Mouse (Mus musculus) CD8-positive naive resting alpha-beta T cell, adult 2 months (primary cell): ENCODE data around the gene Nat9.

ENCODE experiments used
- DNase-seq, 2 experiments: peaks; one replicate each; pipeline ENCODE4 v3.0.0; 2022; ENCODE audit warnings: low read depth in 2 of 2, low spot score in 2 of 2

Gene Nat9

DNA sequence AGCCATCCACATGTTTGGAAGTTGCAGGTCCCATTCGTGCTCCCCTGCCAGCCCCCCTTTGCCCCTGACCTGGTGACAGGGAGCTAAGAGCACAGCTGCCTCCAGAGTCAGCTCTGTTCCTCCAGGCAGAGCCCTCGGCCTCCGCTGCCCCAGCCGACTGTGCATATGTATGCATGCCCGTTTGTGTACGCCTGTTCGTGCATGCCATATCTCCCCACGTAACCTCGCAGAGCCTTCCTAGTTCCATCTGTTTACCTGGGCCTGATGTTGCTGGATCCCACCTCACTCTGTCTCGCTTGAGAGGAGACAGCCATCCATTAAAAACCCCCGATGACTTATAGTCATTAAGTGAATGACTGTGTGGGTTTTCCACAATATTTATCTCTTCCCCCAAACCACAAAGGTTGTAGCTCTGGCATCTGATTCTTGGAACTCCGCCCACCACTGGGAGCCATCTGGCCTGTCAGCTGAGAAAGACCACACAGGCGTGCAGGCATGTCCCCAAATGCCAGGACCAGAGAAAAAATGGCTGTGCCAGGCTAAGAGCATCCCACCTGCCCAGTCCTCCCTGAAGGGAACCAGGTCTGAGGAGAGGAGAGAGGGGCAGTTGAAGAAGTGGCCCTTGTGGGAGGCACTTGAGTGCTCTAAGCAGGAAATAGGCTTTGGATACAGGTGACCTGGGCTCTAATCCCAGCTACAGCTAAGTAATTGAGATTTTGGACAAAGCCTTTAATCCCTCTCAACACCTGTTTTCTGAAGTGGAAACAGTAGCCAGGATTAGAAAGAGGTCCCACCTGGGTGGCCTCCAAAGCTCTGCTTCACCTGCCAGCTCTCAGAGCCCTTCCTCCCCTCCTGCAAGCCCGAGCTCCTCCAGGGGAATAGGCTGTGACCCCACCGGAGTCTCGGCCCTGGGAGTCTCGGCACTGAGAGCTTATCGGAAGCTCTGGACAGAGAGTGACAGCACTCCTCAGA, 30.1 kb upstream of the Nat9 start:
- no peak for DNase-seq

DNA sequence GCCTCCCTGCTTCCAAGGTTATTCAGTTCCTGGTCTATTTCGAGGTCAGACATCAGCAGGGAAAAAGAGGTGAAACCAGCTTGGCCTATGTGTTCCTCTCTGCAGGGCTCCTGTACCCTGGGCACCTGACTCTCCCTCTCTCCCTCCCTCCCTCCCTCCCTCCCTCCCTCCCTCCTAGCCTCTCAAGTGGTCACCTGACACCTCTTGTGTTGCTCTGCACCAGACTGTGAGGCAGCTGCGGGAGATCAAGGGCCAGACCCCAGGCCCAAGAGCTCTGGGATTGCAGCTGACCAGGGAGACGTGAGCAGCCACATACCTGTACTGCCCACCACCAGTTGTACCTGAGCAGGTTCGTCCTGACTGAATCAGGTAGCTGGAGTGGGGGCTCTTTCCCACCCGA, 27.5 kb upstream of the Nat9 start:
- DNase-seq, result no peak

GRCm38 (mm10) chr11:115212116-115212515, 24.5 kb upstream of the Nat9 start:
- DNase-seq, result no peak

GRCm38 (mm10) chr11:115209958-115210357, 22.3 kb upstream of the Nat9 start:
- no peak for DNase-seq

GRCm38 (mm10) chr11:115208776-115209732, 21.4 kb upstream of the Nat9 start:
- no peak for DNase-seq

DNA sequence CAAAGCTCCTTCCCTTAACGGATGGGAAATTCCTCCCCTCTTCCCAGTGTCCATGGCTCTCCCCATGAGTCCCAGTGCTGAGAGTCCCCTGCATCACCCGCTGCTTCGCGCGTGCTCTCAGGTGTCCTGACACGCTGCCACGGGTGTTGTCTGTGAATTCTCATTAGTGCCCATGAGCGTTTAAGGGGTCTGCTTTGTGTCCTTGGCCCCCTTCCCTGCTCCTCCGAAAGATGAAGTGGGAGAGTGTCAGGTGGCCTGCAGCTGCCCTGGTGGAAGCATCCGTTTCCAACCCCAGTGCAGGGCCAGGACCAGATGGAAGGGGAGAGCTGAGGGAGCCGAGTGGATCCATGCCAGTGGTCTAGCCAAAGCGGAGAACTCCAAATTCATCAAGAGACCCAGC, 20.5 kb upstream of the Nat9 start:
- DNase-seq, result no peak

DNA sequence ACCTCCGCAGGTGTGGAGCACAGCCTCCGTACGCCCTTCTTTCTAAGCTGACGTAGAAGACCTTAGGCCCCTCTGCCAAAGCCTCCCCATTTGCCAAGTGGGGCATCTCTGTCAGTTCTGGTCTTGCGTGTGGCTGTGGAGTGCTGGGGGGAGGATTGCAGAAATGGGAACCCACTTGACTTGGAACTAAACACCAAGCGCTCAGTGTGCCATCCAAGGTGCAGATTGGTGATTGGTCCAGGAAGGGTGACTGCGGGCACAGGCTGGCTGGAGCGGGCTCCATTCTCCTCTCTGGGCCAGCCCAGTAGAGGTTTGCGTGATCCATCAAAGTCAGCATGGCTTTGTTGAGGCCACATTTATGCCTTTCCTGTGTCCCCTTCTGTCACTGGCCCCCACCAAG, 15.1 kb upstream of the Nat9 start:
- no peak for DNase-seq

DNA sequence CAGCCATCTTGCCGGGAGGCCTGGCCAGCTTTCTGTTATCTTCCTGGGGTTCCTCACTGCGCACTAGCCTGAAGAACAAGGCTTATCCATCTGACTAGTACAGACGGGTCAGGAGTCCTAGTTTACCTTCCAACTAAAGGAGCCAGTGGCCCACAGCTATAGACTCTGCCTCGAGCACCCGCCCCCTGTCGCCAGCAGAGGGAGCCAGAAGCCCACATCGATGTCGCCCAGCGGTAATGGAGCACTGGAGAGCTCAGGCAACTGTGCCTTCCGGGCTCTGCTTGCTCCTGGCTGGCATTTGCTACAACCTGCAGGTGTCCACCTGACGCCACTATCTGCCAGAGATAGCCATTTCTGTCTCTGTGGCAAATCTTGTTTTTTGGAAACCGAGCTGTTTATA, 14.7 kb upstream of the Nat9 start:
- peak; percentile 73 to 79 for DNase-seq

GRCm38 (mm10) chr11:115200520-115200919, 12.9 kb upstream of the Nat9 start:
- DNase-seq, result no peak

- DNase-seq, result peak; percentile 29 to 33
Measured at GRCm38 (mm10) chr11:115198932-115199384, 11.3 kb upstream of the Nat9 start.

- no peak for DNase-seq
Measured at GRCm38 (mm10) chr11:115197558-115197957, 9.9 kb upstream of the Nat9 start.

GRCm38 (mm10) chr11:115195933-115196332, 8.3 kb upstream of the Nat9 start:
- DNase-seq, result no peak

DNA sequence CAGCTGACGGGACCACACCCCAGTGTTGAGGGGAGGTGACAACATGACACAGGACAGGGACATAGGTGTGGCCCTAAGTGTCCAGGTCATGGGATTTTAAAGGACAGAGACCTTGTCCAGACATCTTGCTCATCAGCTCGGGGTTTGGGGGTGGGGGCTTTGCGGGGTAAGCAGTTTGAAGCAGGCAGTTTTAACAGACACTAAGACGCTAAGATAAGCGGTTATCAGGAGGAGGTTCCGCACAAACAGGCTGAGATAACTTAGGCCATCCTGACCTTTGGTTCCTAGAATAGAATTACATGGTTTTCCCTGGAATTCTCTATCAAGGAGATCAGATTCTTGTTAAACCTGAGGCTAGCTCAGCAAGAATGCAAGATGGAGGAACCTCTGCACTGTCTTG, 7.0 kb upstream of the Nat9 start:
- no peak for DNase-seq

DNA sequence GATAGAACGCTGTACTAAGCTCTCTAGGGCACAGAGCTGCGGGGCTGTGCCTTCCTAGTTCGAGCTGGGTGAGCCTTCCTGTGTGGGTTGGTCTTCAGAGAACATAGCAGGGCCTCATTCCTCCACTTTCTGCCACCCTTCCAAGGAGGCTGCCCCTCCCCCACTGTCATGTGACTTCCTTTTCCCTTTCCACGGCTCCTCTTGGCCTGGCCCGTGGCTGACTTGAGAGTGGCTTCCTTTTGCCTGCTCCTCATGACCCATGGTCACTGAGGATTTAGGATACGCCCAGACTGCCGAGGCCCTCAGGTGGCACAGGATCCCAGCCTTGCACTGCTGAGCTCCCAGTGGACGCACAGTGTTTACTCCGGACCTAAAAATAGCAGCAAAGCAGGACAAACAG, 4.5 kb upstream of the Nat9 start:
- DNase-seq, result no peak

- DNase-seq, result no peak
Measured at GRCm38 (mm10) chr11:115189304-115189703, 1.6 kb upstream of the Nat9 start.

- DNase-seq, result no peak
Measured at GRCm38 (mm10) chr11:115188539-115189231, 1.0 kb upstream of the Nat9 start.

DNA sequence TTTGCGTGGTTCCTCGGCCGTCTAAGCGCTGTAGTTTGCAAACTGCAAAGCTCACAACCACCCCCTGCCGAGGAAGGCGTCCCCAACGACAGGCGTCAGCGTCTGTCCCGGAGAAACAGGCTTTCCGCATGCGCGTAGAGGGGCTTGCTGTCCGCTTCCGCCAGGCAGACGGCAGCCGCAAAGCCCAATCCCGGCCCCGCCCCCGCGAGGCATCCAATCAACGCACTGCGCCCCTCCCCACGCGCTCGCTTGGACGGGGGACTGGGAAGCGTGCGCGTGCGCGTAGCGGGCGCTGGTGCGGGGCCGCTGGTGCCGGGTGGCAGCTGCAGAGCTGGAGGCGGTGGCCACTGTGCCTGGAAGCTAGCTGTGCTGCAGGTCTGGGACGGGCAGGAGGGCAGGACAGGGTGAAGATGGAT, 427 bp downstream of the Nat9 start, which contains the start of gene Tmem104:
Gene Tmem104 (plus strand): TSS at position 264 of the 416 bp plus-strand sequence.
- DNase-seq, result peak; percentile 98

DNA sequence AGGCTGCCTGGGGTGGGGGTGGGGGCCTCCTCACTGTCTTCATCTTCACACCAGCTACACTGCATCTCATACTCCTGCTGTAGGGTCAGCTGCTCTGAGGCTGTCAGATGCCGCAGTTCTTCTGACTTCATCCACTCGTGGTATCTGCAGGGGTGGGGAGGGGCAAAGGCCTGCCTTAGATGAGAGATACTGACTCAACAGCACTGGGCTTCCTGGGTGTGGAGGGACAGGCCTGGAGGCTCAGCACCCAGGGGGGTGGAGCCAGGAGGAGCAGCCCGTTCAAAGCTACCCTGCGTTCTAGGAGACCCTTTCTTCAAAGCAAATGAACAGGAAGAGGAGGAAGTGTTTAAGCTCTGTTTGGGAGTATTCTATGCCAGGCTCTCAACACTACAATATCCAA, 2.7 kb downstream of the Nat9 start:
- no peak for DNase-seq

DNA sequence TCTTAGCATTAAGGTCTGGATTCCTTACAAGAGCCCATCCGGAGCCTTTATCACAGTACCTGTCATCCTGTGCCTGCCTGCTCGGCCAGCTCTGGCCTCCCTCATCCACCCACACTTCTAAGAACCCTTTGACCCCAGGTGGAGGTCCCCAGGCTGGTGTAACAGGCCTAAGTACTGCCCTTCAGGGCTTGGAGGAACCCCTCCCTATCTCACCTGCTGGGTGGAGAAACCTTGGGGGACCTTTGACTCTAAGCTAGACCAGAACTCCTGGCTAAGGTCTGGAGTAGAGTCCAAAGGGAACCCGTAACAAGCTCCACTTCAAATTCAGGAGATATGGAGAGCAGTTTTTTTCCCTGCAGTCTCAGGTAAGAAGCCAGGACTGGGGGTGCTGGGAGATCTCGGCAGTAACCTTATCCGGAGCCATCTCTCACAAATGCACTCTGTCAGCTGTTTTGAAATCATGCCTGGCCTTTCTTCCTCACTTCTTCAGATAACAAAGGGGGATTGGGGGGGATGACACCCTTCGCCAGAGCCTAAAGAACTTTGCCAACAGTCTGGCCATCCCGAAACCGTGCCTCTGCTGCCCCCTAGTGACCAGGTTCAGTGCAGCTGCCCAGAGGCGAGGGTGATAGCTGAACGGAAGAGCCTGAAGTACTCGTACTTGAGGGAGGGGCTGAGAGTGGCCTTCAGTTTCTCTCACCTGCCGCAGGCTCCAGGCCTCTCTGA, 5.6 kb downstream of the Nat9 start:
- DNase-seq, result peak; percentile 89 to 95

- DNase-seq, result no peak
Measured at GRCm38 (mm10) chr11:115179881-115180280, 7.8 kb downstream of the Nat9 start.
